Mouse (Mus musculus): ENCODE measurements around the gene Pithd1.

Gene Pithd1

GRCm38 (mm10) chr4:135986943-135987710 is at the start of gene Pithd1:
Pithd1 (minus strand) TSS chr4:135987264.
- DNase-seq = peak; percentile 91

DNA sequence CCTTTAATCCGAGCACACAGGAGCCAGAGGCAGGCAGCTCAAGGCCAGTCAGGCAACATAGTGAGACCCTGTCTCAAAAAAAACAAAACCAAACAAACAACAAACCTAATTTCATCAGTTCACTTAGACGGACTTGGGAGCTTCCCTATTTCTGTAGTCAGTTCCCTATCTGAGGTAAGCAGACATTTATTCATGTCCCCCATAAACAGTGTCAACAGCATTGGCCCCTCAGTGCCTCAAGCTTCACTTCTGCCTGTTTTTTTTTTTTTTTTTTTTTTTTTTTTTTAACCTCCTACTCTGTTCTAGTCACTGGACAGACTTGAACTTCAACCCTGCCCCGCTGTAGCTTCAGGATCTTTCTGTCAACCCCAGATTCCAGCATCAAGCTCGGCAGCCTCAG is 48.0 kb upstream of the Pithd1 start:
- DNase-seq = no peak

GRCm38 (mm10) chr4:136033231-136033630 is 46.2 kb upstream of the Pithd1 start:
- no peak for DNase-seq

GRCm38 (mm10) chr4:136030968-136031909 is 44.2 kb upstream of the Pithd1 start:
- DNase-seq = peak; percentile 40

GRCm38 (mm10) chr4:136028689-136029088 is 41.6 kb upstream of the Pithd1 start:
- no peak for DNase-seq

- no peak for DNase-seq
These were observed 41.1 kb upstream of the Pithd1 start for GRCm38 (mm10) chr4:136028132-136028564.

GRCm38 (mm10) chr4:136027416-136028131 is 40.5 kb upstream of the Pithd1 start:
- DNase-seq = peak; percentile 43

- no peak for DNase-seq
These were observed 38.3 kb upstream of the Pithd1 start for GRCm38 (mm10) chr4:136025350-136025749.

DNA sequence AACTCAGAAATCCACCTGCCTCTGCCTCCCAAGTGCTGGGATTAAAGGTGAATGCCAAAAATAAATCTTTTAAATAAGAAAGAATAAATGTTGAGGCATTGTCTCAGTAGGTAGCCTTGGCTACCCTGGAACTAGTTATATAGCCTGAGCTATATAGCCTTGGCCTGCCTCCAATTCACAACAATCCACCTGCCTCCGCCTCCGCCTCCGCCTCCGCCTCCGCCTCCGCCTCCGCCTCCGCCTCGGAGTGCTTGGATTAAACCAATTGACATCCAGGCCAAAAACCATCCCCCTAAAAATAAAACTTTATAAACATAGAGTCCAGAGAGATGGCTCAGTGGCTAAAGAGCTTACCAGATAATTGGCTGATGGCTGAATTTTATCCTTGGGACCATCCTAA is 35.9 kb upstream of the Pithd1 start:
- DNase-seq = no peak

DNA sequence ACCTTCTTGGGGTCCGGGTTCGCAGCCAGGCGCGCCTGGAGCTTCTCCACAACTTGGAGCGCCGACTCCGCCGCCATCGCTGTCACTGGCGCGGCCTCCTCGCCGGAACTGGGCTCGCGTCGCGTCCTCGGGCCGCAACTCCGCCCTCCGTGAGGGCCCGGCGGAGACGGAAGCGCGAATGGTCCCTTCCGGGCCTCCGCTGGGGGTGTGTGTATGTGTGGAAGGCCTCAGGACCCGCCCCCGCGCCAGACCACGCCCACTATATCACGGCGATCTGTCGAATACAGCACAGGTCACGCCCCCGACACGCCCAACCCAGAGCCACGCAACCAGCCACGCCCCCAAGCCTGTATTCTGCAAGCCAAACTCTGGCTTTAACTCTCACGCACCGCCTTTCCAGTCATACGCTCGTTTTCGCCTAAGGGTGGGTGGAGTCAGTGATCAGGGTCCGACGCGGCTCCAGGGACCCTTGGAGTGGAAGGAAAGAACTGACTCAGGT is 34.5 kb upstream of the Pithd1 start, which contains the start of gene Eloa:
Gene Eloa, minus strand, starts transcription at position 215 of the 499 bp plus-strand sequence.
- peak; percentile 99 for DNase-seq

DNA sequence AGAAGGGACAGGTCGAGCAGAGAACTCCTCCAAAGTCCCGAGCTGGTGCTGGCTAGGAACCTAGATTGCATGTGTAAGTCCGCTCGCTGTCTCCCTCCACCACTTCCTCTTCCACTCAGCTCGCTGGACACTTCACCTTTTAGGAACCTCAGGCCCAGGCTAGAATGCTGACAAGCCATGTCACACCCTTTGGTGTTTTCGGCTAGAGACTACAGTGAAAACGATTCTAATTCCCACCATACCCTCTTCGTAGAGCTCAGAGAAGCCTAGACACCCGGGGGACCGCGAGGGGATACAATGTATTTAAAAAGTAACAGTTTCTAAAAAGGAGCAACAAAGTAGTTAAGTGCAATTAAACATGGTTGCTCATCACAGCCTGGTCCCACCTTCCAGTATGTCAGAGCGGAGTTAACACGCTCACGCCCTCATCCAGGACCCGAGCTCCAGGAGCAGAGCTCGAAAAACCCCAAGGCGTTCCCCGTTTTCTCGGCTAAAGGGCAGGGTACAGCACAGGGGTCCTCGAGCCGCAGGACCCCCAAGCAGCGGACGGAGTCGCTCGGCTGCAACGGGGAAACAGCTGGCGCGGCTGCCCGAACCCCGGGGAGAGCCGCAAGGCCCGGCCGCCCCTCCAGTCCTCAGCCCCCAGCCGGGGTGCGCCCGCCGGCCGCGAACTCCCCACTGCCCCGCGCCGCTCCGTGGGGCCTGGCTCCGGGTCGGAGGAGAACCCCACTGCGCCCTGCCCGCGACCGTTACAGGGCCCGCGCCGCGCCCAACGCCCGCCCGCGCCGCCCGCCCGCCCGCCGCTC is 33.9 kb upstream of the Pithd1 start:
- DNase-seq = peak; percentile 21

DNA sequence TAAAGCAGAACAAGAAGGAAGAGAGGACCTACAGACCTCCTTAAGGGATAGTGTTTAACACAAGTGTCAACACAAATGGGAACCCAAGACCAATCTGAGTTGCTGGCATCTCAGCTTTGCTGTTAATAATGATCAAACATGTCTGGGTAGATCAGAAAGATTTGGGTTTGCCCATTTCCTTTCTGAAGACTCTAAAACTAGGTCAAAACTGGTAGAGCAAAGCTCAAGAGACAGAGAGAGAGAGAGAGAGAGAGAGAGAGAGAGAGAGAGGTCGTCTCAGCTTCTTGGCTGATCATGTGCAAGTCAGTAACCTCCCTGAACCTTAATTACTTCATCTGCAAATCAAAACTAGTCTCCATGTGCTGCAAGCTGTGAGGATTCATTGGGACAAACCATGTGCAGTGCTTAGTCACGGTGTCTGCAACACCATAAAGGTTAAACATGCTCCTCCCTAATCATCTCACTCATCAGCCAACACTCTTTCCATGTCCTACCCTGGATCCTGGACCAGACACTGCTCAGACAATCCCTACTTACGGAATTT is 29.1 kb upstream of the Pithd1 start:
- no peak for DNase-seq

- no peak for DNase-seq
These were observed 23.5 kb upstream of the Pithd1 start for GRCm38 (mm10) chr4:136010586-136010985.

DNA sequence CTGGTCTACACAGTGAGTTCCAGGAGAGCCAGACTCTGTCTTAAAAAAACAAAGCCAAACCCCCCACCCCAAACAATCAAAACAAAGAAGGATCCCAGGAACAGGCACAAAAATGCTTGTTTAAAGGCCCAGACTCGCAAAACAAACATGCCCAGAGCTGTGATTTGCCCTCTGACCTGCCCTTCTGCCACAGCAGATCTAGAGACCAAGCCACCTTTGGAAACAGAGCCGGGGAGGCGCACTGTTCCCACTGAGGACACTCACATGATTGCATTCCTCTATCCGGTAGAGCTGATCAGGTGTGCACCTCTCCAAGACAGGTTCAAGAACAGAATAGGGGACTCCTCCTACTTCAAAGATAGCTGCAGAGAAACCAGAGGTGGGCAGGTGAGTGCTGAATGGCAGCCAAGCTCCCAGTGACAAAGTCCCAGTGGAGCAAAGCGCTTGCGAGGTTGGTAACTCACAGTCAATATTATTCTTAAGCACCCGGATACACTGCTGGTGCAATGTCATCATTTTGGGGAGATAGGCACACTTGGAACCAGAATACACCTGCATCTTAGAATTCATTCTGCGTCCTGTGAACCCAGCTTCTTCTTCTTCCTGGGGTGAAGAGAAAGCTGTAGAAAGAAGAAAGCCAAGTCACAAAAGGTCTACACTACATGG is 21.9 kb upstream of the Pithd1 start:
- DNase-seq = no peak

DNA sequence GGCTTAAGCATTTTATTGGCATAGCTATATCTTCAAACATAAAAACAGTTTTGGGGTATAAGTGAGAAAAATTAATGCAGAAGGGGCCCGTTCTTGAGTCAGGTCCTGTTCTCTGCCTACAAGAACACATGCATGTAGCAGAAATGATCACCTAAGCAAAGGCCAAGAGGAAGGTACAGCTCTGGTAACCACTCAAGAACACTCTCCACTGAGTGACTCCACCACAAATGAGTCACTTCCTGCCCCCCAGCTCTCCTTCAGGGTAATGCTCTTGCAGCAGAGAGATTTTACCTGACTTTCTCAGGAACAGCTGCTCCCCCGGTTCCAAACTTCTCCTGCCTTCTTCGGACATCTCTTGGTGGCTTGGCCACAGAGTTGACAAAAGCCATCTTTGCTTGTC is 19.8 kb upstream of the Pithd1 start:
- no peak for DNase-seq

GRCm38 (mm10) chr4:136004921-136005320 is 17.9 kb upstream of the Pithd1 start:
- peak; percentile 34 for DNase-seq

GRCm38 (mm10) chr4:136004107-136004675 is 17.1 kb upstream of the Pithd1 start:
- DNase-seq = no peak

DNA sequence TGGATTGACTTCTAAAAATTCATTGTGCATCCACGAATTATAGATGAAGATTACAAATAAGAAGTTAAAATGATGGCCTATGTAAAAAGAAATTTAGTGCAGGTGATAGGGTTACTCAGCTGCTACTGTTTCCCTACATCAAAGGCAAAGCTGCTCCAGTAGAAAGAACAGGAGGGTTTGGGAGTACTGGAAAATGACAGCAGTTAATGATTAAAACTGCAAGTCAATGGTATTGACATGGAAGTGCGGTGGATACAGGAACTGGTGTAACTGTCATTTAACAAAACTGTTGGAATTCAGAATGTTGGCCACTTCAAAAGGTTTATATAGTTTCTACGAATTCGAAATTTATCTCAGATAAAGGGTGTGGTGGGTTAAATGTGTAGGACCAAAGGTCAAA is 8.1 kb upstream of the Pithd1 start:
- no peak for DNase-seq

DNA sequence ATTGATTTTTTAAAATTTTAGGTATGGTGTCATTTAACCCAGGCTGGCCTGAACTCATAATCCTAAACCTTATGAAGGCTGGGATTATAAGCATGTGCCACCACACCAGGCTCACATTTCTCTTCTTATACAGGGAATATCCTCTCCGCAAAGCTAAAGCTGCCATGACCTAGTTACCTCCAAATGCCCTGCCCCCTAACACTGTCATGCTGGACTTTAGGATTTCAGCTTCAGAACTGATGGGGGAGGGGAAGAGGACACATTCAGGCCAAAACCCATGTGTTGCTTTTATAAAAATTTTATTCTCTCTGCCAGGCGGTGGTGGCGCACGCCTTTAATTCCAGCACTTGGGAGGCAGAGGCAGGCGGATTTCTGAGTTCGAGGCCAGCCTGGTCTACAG is 6.9 kb upstream of the Pithd1 start:
- DNase-seq = no peak

DNA sequence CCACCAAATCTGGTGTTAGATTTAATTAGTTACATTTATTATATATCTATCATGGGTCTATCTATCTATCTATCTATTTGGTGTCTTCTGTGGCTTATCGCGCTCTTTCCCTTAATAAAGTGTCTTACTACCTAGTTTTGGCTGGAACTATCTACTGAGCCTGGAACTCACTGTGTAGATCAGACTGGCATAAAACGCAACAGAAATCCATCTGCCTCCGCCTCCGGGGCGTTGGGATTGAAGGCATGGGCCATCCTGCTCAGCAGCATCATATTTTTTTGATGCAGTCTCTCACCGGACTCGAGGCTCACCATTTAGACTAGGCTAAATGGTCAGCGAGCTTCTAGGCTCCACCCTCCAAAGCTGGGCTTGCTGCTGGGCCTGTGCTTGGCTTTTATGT is 650 bp upstream of the Pithd1 start:
- no peak for DNase-seq
